Mouse (Mus musculus): ENCODE results near the gene Erp29. TPM values are rescaled to one million over a fixed set of nuclear protein-coding genes. Genes with fewer than 3 reads are reported as not detected.

Gene Erp29
- total RNA-seq, 2 experiments from 2014 or later: 110 TPM

GRCm38 (mm10) chr5:121386120-121386909 is 66.0 kb downstream of the Erp29 start:
- DNase-seq: no peak

GRCm38 (mm10) chr5:121385461-121386119 is 66.7 kb downstream of the Erp29 start, which contains the start of gene Trafd1:
TSS of gene Trafd1 (minus strand) at chr5:121385632.
- DNase-seq: peak; percentile 97

GRCm38 (mm10) chr5:121384757-121385460 is 67.4 kb downstream of the Erp29 start:
- peak; percentile 72 for DNase-seq

- DNase-seq: no peak
Measured at GRCm38 (mm10) chr5:121383857-121384756, 68.2 kb downstream of the Erp29 start.

GRCm38 (mm10) chr5:121380692-121381091 is 71.6 kb downstream of the Erp29 start:
- DNase-seq: no peak

- no peak for DNase-seq
Measured at GRCm38 (mm10) chr5:121378678-121379256, 73.5 kb downstream of the Erp29 start.

Other genes with a start within 250 kb of the Erp29 start
- gene Rpl6, start 248.0 kb downstream of the Erp29 start, total RNA-seq (2021): 100 to 1,000 TPM; 820 to 822 TPM
- gene Hectd4, start 232.3 kb downstream of the Erp29 start, total RNA-seq (2021): 10 to 100 TPM; 22.7 to 25.8 TPM
- gene Trafd1, start 66.9 kb downstream of the Erp29 start, total RNA-seq (2021): 10 to 100 TPM; 55.0 to 66.2 TPM
- gene Naa25, start 54.6 kb downstream of the Erp29 start, total RNA-seq (2021): 10 to 100 TPM; 21.6 TPM
- 1 to 10 TPM; 5.5 to 5.6 TPM for gene Tmem116, start 613 bp downstream of the Erp29 start, total RNA-seq (2021)
- not detected for gene Adam1b, start 50.9 kb upstream of the Erp29 start, total RNA-seq (2021)
- gene Adam1a, start 93.0 kb upstream of the Erp29 start, total RNA-seq (2021): 1 to 10 TPM; 3.1 to 3.8 TPM
- not detected for gene Gm42878, start 93.0 kb upstream of the Erp29 start, total RNA-seq (2021)
- 10 to 100 TPM; 55.7 to 61.0 TPM for gene Mapkapk5, start 93.4 kb upstream of the Erp29 start, total RNA-seq (2021)
- 100 to 1,000 TPM in 1 of 2 experiments, 10 to 100 TPM in 1; 95.1 to 103 TPM for gene Aldh2, start 141.3 kb upstream of the Erp29 start, total RNA-seq (2021)
- 10 to 100 TPM; 21.0 to 21.2 TPM for gene Acad12, start 166.4 kb upstream of the Erp29 start, total RNA-seq (2021)
- 1 to 10 TPM; 7.1 to 7.8 TPM for gene Acad10, start 208.0 kb upstream of the Erp29 start, total RNA-seq (2021)
- 10 to 100 TPM; 26.8 to 32.0 TPM for gene Brap, start 208.1 kb upstream of the Erp29 start, total RNA-seq (2021)